ENCODE assay signal across 19 mouse cellular contexts in genomic region chr8:95607210-95607609, GRCm38 (mm10). TPM values are rescaled to one million over a fixed set of nuclear protein-coding genes. Genes with fewer than 3 reads are reported as not detected.
DNase-seq lines count a peak whose midpoint lies in the region; ATAC-seq lines count a peak whose summit lies in the region.
"Had no signal": no experiment of that assay in that cellular context is flagged by ENCODE, and none has a peak within 500 bp of the region (broad histone marks: within the 10 kb centered on the region; RNA-seq: fewer than 3 reads in every experiment).

No protein-coding gene starts in this region.

- no peaks in the 10 kb centered on the region for H3K9me3 ChIP-seq in heart, embryonic 15.5 days (replicated peaks)
- H3K9me3 ChIP-seq: G1E; neural tube, embryonic 13.5 days had no signal

- peak overlapping the region; percentile 65 for H3K27ac ChIP-seq in heart, embryonic 15.5 days
- H3K27ac ChIP-seq: neural tube, embryonic 13.5 days had no signal

- no peaks in the 10 kb centered on the region for H3K36me3 ChIP-seq in heart, embryonic 15.5 days
- H3K36me3 ChIP-seq: G1E; neural tube, embryonic 13.5 days had no signal

- no peak overlapping the region for H3K9ac ChIP-seq in heart, embryonic 15.5 days
- H3K9ac ChIP-seq: neural tube, embryonic 13.5 days had no signal

- no peaks in the 10 kb centered on the region; the same call in 1 of the 2 replicates for H3K27me3 ChIP-seq in heart, embryonic 15.5 days
- H3K27me3 ChIP-seq: neural tube, embryonic 13.5 days had no signal

- whole genome bisulfite sequencing in heart, embryonic 15.5 days = 31% methylated on average over 9 of the region's 9 CpGs

- no peak overlapping the region for H3K4me3 ChIP-seq in heart, embryonic 15.5 days
- H3K4me3 ChIP-seq: neural tube, embryonic 13.5 days had no signal

- H3K4me2 ChIP-seq in heart, embryonic 15.5 days = peak overlapping the region; percentile 26
- H3K4me2 ChIP-seq: liver, embryonic 11.5 days; neural tube, embryonic 13.5 days had no signal

- ATAC-seq in heart, embryonic 15.5 days (replicated peaks; ENCODE audit: insufficient number of reproducible peaks, insufficient read depth, low FRiP score, low read depth) = no peak

- H3K4me1 ChIP-seq in heart, embryonic 15.5 days (replicated peaks) = peaks cover 10% of the 10 kb centered on the region; the same call in 1 of the 2 replicates
- H3K4me1 ChIP-seq: neural tube, embryonic 13.5 days had no signal

- DNase-seq in adrenal gland, postnatal 10 days = peak; percentile 15
- DNase-seq in adrenal gland, postnatal 25 days = no peak
- no peak for DNase-seq in heart, adult 9 months (ENCODE audit: low spot score in 2 of 2)
- peak; percentile 51 to 67 for DNase-seq in right cerebral cortex, adult 2 months (ENCODE audit: low spot score in 2 of 2)
- DNase-seq in right cerebral cortex, postnatal 10 days (ENCODE audit: low spot score in 2 of 2) = no peak
- DNase-seq in telencephalon, adult 2 months (ENCODE audit: low read depth, low spot score) = peak; percentile 82
- DNase-seq in spleen, adult 12 weeks (ENCODE audit: low spot score) = no peak
- DNase-seq: cerebellum, adult 11-12 months; heart, postnatal 14 days; kidney, adult 9 months; retina, postnatal 1 day had no signal

RNA-seq across cellular contexts. Expression of gene Gins3, which starts 26.0 kb away (rescaled TPM):
- total RNA-seq in adrenal gland, postnatal 10 days (2021) = 1 to 10 TPM; 3.8 to 5.1 TPM
- total RNA-seq in adrenal gland, postnatal 25 days (2021) = 3.2 and 4.1 TPM in 2 replicates
- 13.2 and 13.5 TPM in 2 replicates for polyA plus RNA-seq in heart, embryonic 15.5 days (2015; fragmentation: Nextera tagmentation; extraction: Ambion mirVana)

RNA-seq across cellular contexts. Expression of gene Prss54, which starts 31.1 kb away (rescaled TPM):
- not detected for total RNA-seq in adrenal gland, postnatal 10 days (2021)
- total RNA-seq in adrenal gland, postnatal 25 days (2021) = not detected in 2 replicates
- not detected in 2 replicates for polyA plus RNA-seq in heart, embryonic 15.5 days (2015; fragmentation: Nextera tagmentation; extraction: Ambion mirVana)
- total RNA-seq: heart, postnatal 14 days; megakaryocyte, adult 5-6 weeks; midbrain, postnatal 0 days had no signal
- polyA plus RNA-seq: G1E; large intestine, adult 2 months; liver, embryonic 11.5 days; lung, embryonic 16.5 days; midbrain, postnatal 0 days; neural tube, embryonic 13.5 days had no signal

Comparison
In these comparisons a context has a peak if more than half of its experiments do, and no peak if none do; other contexts are left out.
1. DNase-seq: peak in adrenal gland, postnatal 10 days (single experiment), right cerebral cortex, adult 2 months (2 of 2) and telencephalon, adult 2 months (single experiment); none in adrenal gland, postnatal 25 days (single experiment), heart, adult 9 months (0 of 2), right cerebral cortex, postnatal 10 days (0 of 2) and spleen, adult 12 weeks (single experiment).